15 mouse cellular contexts compared by ENCODE assay signal in genomic region chr13:79529336-79529735, GRCm38 (mm10).
DNase-seq lines count a peak whose midpoint lies in the region; ATAC-seq and TF ChIP-seq lines count a peak whose summit lies in the region.
"Had no signal": no experiment of that assay in that cellular context is flagged by ENCODE, and none has a peak within 500 bp of the region (broad histone marks: within the 10 kb centered on the region; RNA-seq: fewer than 3 reads in every experiment).

No protein-coding gene starts in this region.

- H3K4me2 ChIP-seq in forebrain, embryonic 14.5 days (ENCODE audit: low read length), result no peak overlapping the region
- H3K4me2 ChIP-seq in forebrain, embryonic 12.5 days, result no peak overlapping the region
- no peak overlapping the region for H3K4me2 ChIP-seq in kidney, embryonic 16.5 days (replicated peaks; ENCODE audit: low read depth, low read length)
- H3K4me2 ChIP-seq in forebrain, postnatal 0 days (ENCODE audit: low read depth), result no peak overlapping the region
- no peak overlapping the region for H3K4me2 ChIP-seq in liver, embryonic 12.5 days

- 63% methylated on average over 2 of the region's 2 CpGs for WGBS in forebrain, embryonic 14.5 days
- 70% methylated on average over 2 of the region's 2 CpGs for WGBS in forebrain, embryonic 12.5 days
- WGBS in kidney, embryonic 16.5 days, result 32% methylated on average over 2 of the region's 2 CpGs
- 40% methylated on average over 2 of the region's 2 CpGs for WGBS in forebrain, postnatal 0 days
- WGBS in liver, embryonic 12.5 days (ENCODE audit: insufficient replicate concordance), result 51% methylated on average over 2 of the region's 2 CpGs

- peak; percentile 64 for DNase-seq in forebrain, embryonic 14.5 days (ENCODE audit: low spot score)
- DNase-seq in kidney, postnatal 14 days, result no peak
- peak; percentile 12 for DNase-seq in brain, embryonic 18.5 days (ENCODE audit: low read depth, low spot score)
- DNase-seq in forebrain, postnatal 0 days, result peak; percentile 29
- no peak for DNase-seq in thymus, postnatal 10 days (ENCODE audit: low spot score in 2 of 2)
- DNase-seq: adrenal gland, postnatal 25 days; heart, adult 2 months; kidney, adult 2 months; right cerebral cortex, postnatal 25 days; thymus, adult 2 months had no signal

- no peak overlapping the region for H3K27ac ChIP-seq in forebrain, embryonic 14.5 days (ENCODE audit: low read depth, low read length)
- no peak overlapping the region for H3K27ac ChIP-seq in forebrain, embryonic 12.5 days
- no peak overlapping the region for H3K27ac ChIP-seq in kidney, embryonic 16.5 days (ENCODE audit: low read length)
- no peak overlapping the region for H3K27ac ChIP-seq in forebrain, postnatal 0 days (ENCODE audit: low read depth, low read length)
- H3K27ac ChIP-seq in liver, embryonic 12.5 days, result no peak overlapping the region
- H3K27ac ChIP-seq: heart, adult 2 months; liver, embryonic 14.5 days; macrophage had no signal

- no peaks in the 10 kb centered on the region for H3K36me3 ChIP-seq in forebrain, embryonic 14.5 days (ENCODE audit: control insufficient read depth, insufficient read depth, low read length)
- H3K36me3 ChIP-seq in forebrain, embryonic 12.5 days (replicated peaks), result no peaks in the 10 kb centered on the region
- no peaks in the 10 kb centered on the region for H3K36me3 ChIP-seq in kidney, embryonic 16.5 days (ENCODE audit: insufficient read depth, low read length)
- H3K36me3 ChIP-seq in forebrain, postnatal 0 days (ENCODE audit: insufficient read depth), result no peaks in the 10 kb centered on the region
- no peaks in the 10 kb centered on the region for H3K36me3 ChIP-seq in liver, embryonic 12.5 days

- H3K4me1 ChIP-seq in forebrain, embryonic 14.5 days (ENCODE audit: control insufficient read depth, insufficient read depth, low read length), result no peaks in the 10 kb centered on the region
- H3K4me1 ChIP-seq in forebrain, embryonic 12.5 days, result no peaks in the 10 kb centered on the region
- H3K4me1 ChIP-seq in kidney, embryonic 16.5 days (ENCODE audit: insufficient read depth, low read length), result no peaks in the 10 kb centered on the region
- H3K4me1 ChIP-seq in forebrain, postnatal 0 days (ENCODE audit: insufficient read depth), result no peaks in the 10 kb centered on the region
- H3K4me1 ChIP-seq in liver, embryonic 12.5 days, result no peaks in the 10 kb centered on the region

- no peak overlapping the region for H3K4me3 ChIP-seq in forebrain, embryonic 14.5 days (ENCODE audit: low read depth, low read length)
- H3K4me3 ChIP-seq in forebrain, embryonic 12.5 days (replicated peaks), result no peak overlapping the region
- no peak overlapping the region for H3K4me3 ChIP-seq in kidney, embryonic 16.5 days (ENCODE audit: low read length)
- H3K4me3 ChIP-seq in forebrain, postnatal 0 days (ENCODE audit: low read depth, low read length), result no peak overlapping the region
- no peak overlapping the region for H3K4me3 ChIP-seq in liver, embryonic 12.5 days
- H3K4me3 ChIP-seq: heart, adult 2 months had no signal

- H3K27me3 ChIP-seq in forebrain, embryonic 14.5 days (replicated peaks; ENCODE audit: control insufficient read depth, insufficient read depth, low read length), result no peaks in the 10 kb centered on the region
- H3K27me3 ChIP-seq in forebrain, embryonic 12.5 days, result no peaks in the 10 kb centered on the region
- no peaks in the 10 kb centered on the region for H3K27me3 ChIP-seq in kidney, embryonic 16.5 days (ENCODE audit: insufficient read depth, low read length)
- H3K27me3 ChIP-seq in forebrain, postnatal 0 days (ENCODE audit: insufficient read depth, low read length), result no peaks in the 10 kb centered on the region
- no peaks in the 10 kb centered on the region for H3K27me3 ChIP-seq in liver, embryonic 12.5 days (replicated peaks)

- peak; percentile 93 for ATAC-seq in forebrain, embryonic 14.5 days
- ATAC-seq in forebrain, embryonic 12.5 days (ENCODE audit: low FRiP score), result no peak
- peak; percentile 57; the same call in 1 of the 2 replicates for ATAC-seq in kidney, embryonic 16.5 days (ENCODE audit: low FRiP score, low TSS enrichment)
- ATAC-seq in forebrain, postnatal 0 days, result peak; percentile 93
- ATAC-seq in liver, embryonic 12.5 days, result no peak

- no peaks in the 10 kb centered on the region for H3K9me3 ChIP-seq in forebrain, embryonic 14.5 days (replicated peaks; ENCODE audit: control insufficient read depth, low read length)
- H3K9me3 ChIP-seq in forebrain, embryonic 12.5 days, result no peaks in the 10 kb centered on the region
- no peaks in the 10 kb centered on the region for H3K9me3 ChIP-seq in kidney, embryonic 16.5 days (ENCODE audit: low read length)
- H3K9me3 ChIP-seq in forebrain, postnatal 0 days (ENCODE audit: low read length), result no peaks in the 10 kb centered on the region
- no peaks in the 10 kb centered on the region for H3K9me3 ChIP-seq in liver, embryonic 12.5 days (replicated peaks)

- H3K9ac ChIP-seq in forebrain, embryonic 14.5 days (ENCODE audit: low read length), result no peak overlapping the region
- H3K9ac ChIP-seq in forebrain, embryonic 12.5 days, result no peak overlapping the region
- H3K9ac ChIP-seq in kidney, embryonic 16.5 days (replicated peaks; ENCODE audit: low read length), result no peak overlapping the region
- no peak overlapping the region for H3K9ac ChIP-seq in forebrain, postnatal 0 days
- no peak overlapping the region for H3K9ac ChIP-seq in liver, embryonic 12.5 days
- H3K9ac ChIP-seq: liver, embryonic 14.5 days had no signal

- no peak for TF ChIP-seq CTCF in forebrain, postnatal 0 days (IDR thresholded peaks at IDR 0.05; ENCODE audit: low read depth)

Comparison
In these comparisons a context has a peak if more than half of its experiments do, and no peak if none do; other contexts are left out.
1. ATAC-seq: peak in forebrain, embryonic 14.5 days (single experiment), kidney, embryonic 16.5 days (single experiment) and forebrain, postnatal 0 days (single experiment); none in forebrain, embryonic 12.5 days (single experiment) and liver, embryonic 12.5 days (single experiment).
2. DNase-seq: peak in forebrain, embryonic 14.5 days (single experiment), brain, embryonic 18.5 days (single experiment) and forebrain, postnatal 0 days (single experiment); none in kidney, postnatal 14 days (single experiment) and thymus, postnatal 10 days (0 of 2).